Comparison of ENCODE assay signal across 14 mouse cellular contexts in the genomic region with DNA sequence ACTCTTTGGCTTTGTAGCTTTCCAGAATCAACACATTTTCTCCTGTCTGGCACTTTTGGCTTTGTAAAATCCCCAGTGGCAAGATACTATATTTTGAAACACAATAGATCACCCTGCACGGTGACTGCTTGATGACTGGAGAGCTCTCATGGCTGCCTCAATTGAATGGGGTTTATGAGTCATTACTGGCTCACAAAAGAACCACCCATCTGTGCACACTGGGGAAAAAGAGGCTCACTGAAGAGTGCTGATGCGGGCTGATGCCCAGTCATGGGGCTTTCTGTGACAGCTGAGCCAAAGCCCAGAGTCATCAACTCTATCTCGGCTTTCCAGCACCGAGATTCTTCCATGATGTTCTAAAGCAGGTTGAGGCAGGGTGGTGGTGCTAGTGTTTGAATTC.
DNase-seq lines count a peak whose midpoint lies in the region; ATAC-seq and TF ChIP-seq lines count a peak whose summit lies in the region.
"Had no signal": no experiment of that assay in that cellular context is flagged by ENCODE, and none has a peak within 500 bp of the region (broad histone marks: within the 10 kb centered on the region; RNA-seq: fewer than 3 reads in every experiment).

No protein-coding gene starts in this region.

- H3K27me3 ChIP-seq in midbrain, embryonic 10.5 days (ENCODE audit: low read depth, poor library complexity, severe bottlenecking), result no peaks in the 10 kb centered on the region
- no peaks in the 10 kb centered on the region for H3K27me3 ChIP-seq in midbrain, embryonic 16.5 days (ENCODE audit: control insufficient read depth, insufficient read depth, low read depth, low read length)
- H3K27me3 ChIP-seq in forebrain, embryonic 14.5 days (replicated peaks; ENCODE audit: control insufficient read depth, insufficient read depth, low read length), result no peaks in the 10 kb centered on the region
- H3K27me3 ChIP-seq in neural tube, embryonic 14.5 days (ENCODE audit: control insufficient read depth, insufficient read depth, low read length), result no peaks in the 10 kb centered on the region
- no peaks in the 10 kb centered on the region for H3K27me3 ChIP-seq in cerebellum, adult 2 months (ENCODE audit: control insufficient read depth, insufficient read depth, low read length)
- H3K27me3 ChIP-seq: embryonic facial prominence, embryonic 15.5 days; liver, embryonic 15.5 days had no signal

- no peak for TF ChIP-seq CTCF in brain, embryonic 14.5 days (IDR thresholded peaks at IDR 0.05; ENCODE audit: borderline replicate concordance, extremely low read depth, insufficient read depth, insufficient read length)
- no peak for TF ChIP-seq CTCF in cerebellum, adult 2 months (IDR thresholded peaks at IDR 0.05; ENCODE audit: borderline replicate concordance, insufficient read depth, low read depth, low read length)

- no peak for DNase-seq in midbrain, embryonic 10.5 days (ENCODE audit: low spot score)
- peak; percentile 83 for DNase-seq in brain, embryonic 14.5 days (ENCODE audit: low read depth)
- peak; percentile 66 for DNase-seq in forebrain, embryonic 14.5 days (ENCODE audit: low spot score)
- DNase-seq in cerebellum, adult 2 months, result no peak
- DNase-seq: adrenal gland, adult 2 months; cerebellum, adult 9-11 months; kidney, adult 2 months; kidney, postnatal 36 days; layer of hippocampus, postnatal 36 days had no signal

- peaks cover 8% of the 10 kb centered on the region; the same call in 1 of the 2 replicates for H3K4me1 ChIP-seq in midbrain, embryonic 10.5 days
- H3K4me1 ChIP-seq in midbrain, embryonic 16.5 days (ENCODE audit: control insufficient read depth, insufficient read depth, low read length), result no peaks in the 10 kb centered on the region
- H3K4me1 ChIP-seq in forebrain, embryonic 14.5 days (ENCODE audit: control insufficient read depth, insufficient read depth, low read length), result no peaks in the 10 kb centered on the region
- H3K4me1 ChIP-seq in neural tube, embryonic 14.5 days (ENCODE audit: control insufficient read depth, insufficient read depth, low read length), result no peaks in the 10 kb centered on the region
- H3K4me1 ChIP-seq in cerebellum, adult 2 months (ENCODE audit: control insufficient read depth, insufficient read depth, low read length), result no peaks in the 10 kb centered on the region
- H3K4me1 ChIP-seq: embryonic facial prominence, embryonic 15.5 days; liver, embryonic 15.5 days had no signal

- H3K27ac ChIP-seq in midbrain, embryonic 10.5 days (replicated peaks), result 0 out of 2 replicates have a peak overlapping the region, but pooled peaks have one; percentile 28
- no peak overlapping the region for H3K27ac ChIP-seq in midbrain, embryonic 16.5 days (ENCODE audit: low read length)
- no peak overlapping the region for H3K27ac ChIP-seq in forebrain, embryonic 14.5 days (ENCODE audit: low read depth, low read length)
- H3K27ac ChIP-seq in neural tube, embryonic 14.5 days (ENCODE audit: low read depth, low read length), result no peak overlapping the region
- no peak overlapping the region for H3K27ac ChIP-seq in cerebellum, adult 2 months (ENCODE audit: insufficient read depth, low read length)
- H3K27ac ChIP-seq: embryonic facial prominence, embryonic 15.5 days; liver, embryonic 15.5 days had no signal

- ATAC-seq in midbrain, embryonic 16.5 days, result no peak
- ATAC-seq in forebrain, embryonic 14.5 days, result peak; percentile 80
- ATAC-seq in neural tube, embryonic 14.5 days (ENCODE audit: low read depth), result peak; percentile 79; the same call in 1 of the 2 replicates
- no peak for ATAC-seq in monocyte, adult 5-6 weeks (replicated peaks; ENCODE audit: insufficient number of reproducible peaks, low FRiP score, low TSS enrichment, poor library complexity, severe bottlenecking)

- WGBS in midbrain, embryonic 10.5 days, result 47% methylated on average over 4 of the region's 4 CpGs
- 23% methylated on average over 4 of the region's 4 CpGs for WGBS in midbrain, embryonic 16.5 days
- 19% methylated on average over 4 of the region's 4 CpGs for WGBS in forebrain, embryonic 14.5 days
- WGBS in neural tube, embryonic 14.5 days, result 16% methylated on average over 4 of the region's 4 CpGs
- WGBS in cerebellum, adult 2 months, result 15% methylated on average over 4 of the region's 4 CpGs

- H3K9ac ChIP-seq in midbrain, embryonic 16.5 days (ENCODE audit: low read depth, low read length), result no peak overlapping the region
- H3K9ac ChIP-seq in forebrain, embryonic 14.5 days (ENCODE audit: low read length), result no peak overlapping the region
- no peak overlapping the region for H3K9ac ChIP-seq in neural tube, embryonic 14.5 days (replicated peaks; ENCODE audit: low read depth, low read length)
- H3K9ac ChIP-seq: embryonic facial prominence, embryonic 15.5 days; liver, embryonic 15.5 days had no signal

- no peaks in the 10 kb centered on the region for H3K36me3 ChIP-seq in midbrain, embryonic 10.5 days
- no peaks in the 10 kb centered on the region for H3K36me3 ChIP-seq in midbrain, embryonic 16.5 days (ENCODE audit: control insufficient read depth, insufficient read depth, low read length)
- H3K36me3 ChIP-seq in forebrain, embryonic 14.5 days (ENCODE audit: control insufficient read depth, insufficient read depth, low read length), result no peaks in the 10 kb centered on the region
- no peaks in the 10 kb centered on the region for H3K36me3 ChIP-seq in neural tube, embryonic 14.5 days (ENCODE audit: control insufficient read depth, insufficient read depth, low read length)
- H3K36me3 ChIP-seq: embryonic facial prominence, embryonic 15.5 days; liver, embryonic 15.5 days had no signal

- H3K4me2 ChIP-seq in midbrain, embryonic 16.5 days (ENCODE audit: low read length), result no peak overlapping the region
- H3K4me2 ChIP-seq in forebrain, embryonic 14.5 days (ENCODE audit: low read length), result no peak overlapping the region
- H3K4me2 ChIP-seq in neural tube, embryonic 14.5 days (ENCODE audit: low read depth, low read length), result no peak overlapping the region
- H3K4me2 ChIP-seq: embryonic facial prominence, embryonic 15.5 days; liver, embryonic 15.5 days had no signal

- TF ChIP-seq POLR2A in brain, embryonic 14.5 days (IDR thresholded peaks at IDR 0.05; ENCODE audit: borderline replicate concordance, extremely low read depth, insufficient read depth, insufficient read length, poor library complexity, severe bottlenecking), result no peak
- no peak for TF ChIP-seq POLR2A in cerebellum, adult 2 months (IDR thresholded peaks at IDR 0.05; ENCODE audit: borderline replicate concordance, insufficient read depth, low read length)

- H3K4me3 ChIP-seq in midbrain, embryonic 10.5 days, result no peak overlapping the region
- no peak overlapping the region for H3K4me3 ChIP-seq in midbrain, embryonic 16.5 days (ENCODE audit: low read depth, low read length)
- H3K4me3 ChIP-seq in forebrain, embryonic 14.5 days (ENCODE audit: low read depth, low read length), result no peak overlapping the region
- no peak overlapping the region for H3K4me3 ChIP-seq in neural tube, embryonic 14.5 days (ENCODE audit: low read depth, low read length)
- no peak overlapping the region for H3K4me3 ChIP-seq in cerebellum, adult 2 months (replicated peaks; ENCODE audit: insufficient read depth, low read depth, low read length)
- H3K4me3 ChIP-seq: embryonic facial prominence, embryonic 15.5 days; liver, embryonic 15.5 days had no signal

- no peaks in the 10 kb centered on the region for H3K9me3 ChIP-seq in midbrain, embryonic 10.5 days (replicated peaks)
- H3K9me3 ChIP-seq in midbrain, embryonic 16.5 days (replicated peaks; ENCODE audit: control insufficient read depth, low read length, poor library complexity, severe bottlenecking), result no peaks in the 10 kb centered on the region
- H3K9me3 ChIP-seq in forebrain, embryonic 14.5 days (replicated peaks; ENCODE audit: control insufficient read depth, low read length), result no peaks in the 10 kb centered on the region
- no peaks in the 10 kb centered on the region for H3K9me3 ChIP-seq in neural tube, embryonic 14.5 days (ENCODE audit: control insufficient read depth, low read length)
- H3K9me3 ChIP-seq: embryonic facial prominence, embryonic 15.5 days; liver, embryonic 15.5 days had no signal

Comparison
In these comparisons a context has a peak if more than half of its experiments do, and no peak if none do; other contexts are left out.
1. DNase-seq: peak in brain, embryonic 14.5 days (single experiment) and forebrain, embryonic 14.5 days (single experiment); none in midbrain, embryonic 10.5 days (single experiment) and cerebellum, adult 2 months (0 of 2).
2. ATAC-seq: peak in forebrain, embryonic 14.5 days (single experiment) and neural tube, embryonic 14.5 days (single experiment); none in midbrain, embryonic 16.5 days (single experiment) and monocyte, adult 5-6 weeks (single experiment).